Mouse (Mus musculus) Muller cell, postnatal 12 days (primary cell): Measurements from ENCODE around the gene Wdr34.

Experiments
- DNase-seq: peaks from one replicate; pipeline ENCODE4 v3.0.0-alpha.2; 2015; ENCODE audit errors: inconsistent ontology term

Wdr34 gene

DNA sequence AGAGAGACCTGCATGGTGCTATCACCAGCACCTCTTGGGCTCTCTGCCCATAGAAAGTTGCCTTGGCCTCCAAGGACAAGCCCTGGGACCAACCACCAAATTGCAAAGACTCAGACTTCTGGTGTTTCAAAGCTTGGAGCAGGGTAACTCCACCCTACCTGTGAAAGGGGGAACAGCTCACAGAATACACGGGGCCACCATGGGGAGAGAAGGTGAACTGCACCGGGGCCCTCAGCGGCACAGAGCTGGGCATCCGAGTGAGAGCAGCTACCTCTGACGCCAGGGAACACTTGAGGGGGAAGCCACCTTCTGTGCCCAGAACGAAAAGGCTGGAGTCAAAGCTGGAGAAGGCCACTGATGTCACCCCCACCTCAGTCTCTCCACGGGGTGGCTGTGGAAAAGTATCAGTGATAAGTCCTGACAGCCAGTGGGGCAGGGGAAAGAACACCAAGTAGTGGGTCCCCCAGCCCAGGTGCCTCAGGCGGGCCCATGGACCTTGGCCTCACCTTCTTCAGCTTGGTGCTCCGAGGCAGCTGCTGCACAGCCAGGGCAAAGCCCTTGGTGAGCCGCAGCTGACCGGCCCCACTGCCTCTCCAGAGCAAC, 16.3 kb downstream of the Wdr34 start:
- no peak for DNase-seq

DNA sequence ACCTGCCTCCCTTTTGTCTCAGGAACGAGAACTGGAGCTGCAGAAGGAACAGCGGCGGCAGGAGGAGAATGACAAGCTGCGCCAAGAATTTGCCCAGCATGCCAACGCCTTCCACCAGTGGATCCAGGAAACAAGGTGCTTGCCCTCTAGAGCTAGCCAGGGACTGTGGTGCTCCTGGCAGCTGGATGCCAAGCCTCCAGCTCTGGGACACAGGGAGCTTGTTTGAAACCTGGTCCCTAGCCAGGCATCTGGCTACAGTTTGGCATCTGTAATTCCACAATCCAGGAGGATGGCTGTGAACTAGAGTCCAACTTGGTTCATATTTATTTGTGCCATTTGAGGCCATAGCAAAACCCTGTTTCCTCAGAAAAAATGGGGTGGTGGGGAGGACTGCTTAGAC, 21.7 kb downstream of the Wdr34 start:
- DNase-seq = no peak

DNA sequence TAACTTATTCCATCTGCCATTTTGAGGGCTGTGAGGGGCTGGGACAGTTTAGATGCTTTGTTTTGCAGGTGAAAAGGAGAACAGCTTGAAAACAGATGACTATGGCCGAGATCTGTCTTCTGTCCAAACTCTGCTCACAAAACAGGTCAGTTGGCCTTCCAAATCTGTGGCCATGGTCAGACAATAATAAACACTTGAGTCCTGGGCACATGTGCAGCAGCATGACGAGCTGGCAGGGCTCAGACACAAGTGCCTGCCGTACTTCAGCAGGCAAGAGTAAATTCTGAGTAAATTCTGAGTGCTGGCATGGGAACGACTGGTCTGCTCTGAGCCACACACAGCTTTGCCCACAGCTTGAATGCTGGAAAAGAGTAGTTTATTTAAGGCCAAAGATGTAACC, 23.2 kb downstream of the Wdr34 start:
- no peak for DNase-seq

DNA sequence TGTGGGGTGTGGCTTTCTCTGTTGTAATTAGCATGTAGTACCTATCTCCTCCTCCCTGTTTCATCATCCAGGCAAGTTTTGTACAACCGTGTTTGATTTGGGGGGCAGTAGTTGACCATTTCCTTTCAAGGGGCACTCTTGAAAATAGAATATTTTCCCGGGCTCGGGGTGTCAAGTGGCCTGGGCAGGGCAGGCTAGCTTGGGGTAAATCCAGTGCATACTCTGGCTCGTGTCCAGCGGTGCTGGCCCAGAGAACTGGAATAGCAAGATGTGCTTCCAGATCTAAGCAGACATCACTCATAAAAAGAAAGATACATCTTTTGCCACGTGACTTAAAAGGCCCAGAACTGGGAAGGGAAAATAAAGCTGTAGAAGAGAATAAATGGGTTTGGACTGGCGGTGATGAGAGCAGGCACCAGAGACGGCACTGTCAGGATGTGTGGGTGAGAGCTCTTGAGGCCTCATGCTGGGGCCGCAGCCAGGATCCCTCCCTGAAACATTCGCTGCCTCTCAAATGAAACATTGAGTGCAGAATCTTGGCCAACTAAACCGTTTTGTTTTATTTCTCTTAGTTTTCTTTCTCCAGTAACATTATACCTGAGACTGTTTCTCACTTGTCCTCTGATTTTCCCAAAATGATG, 34.2 kb downstream of the Wdr34 start:
- no peak for DNase-seq

DNA sequence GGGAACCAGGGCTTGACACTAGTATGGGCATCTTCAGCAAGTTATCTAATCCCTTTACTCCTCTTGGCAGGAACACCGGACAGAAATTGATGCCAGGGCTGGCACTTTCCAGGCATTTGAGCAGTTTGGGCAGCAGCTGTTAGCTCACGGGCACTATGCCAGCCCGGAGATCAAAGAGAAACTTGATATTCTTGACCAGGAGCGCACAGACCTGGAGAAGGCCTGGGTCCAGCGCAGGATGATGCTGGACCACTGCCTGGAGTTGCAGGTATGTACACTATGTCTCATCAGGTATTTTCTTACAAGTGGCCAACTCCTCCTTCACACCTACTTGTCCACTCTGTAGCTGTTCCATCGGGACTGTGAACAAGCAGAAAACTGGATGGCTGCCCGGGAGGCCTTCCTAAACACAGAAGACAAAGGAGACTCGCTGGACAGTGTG, 37.8 kb downstream of the Wdr34 start:
- peak; percentile 64 for DNase-seq

DNA sequence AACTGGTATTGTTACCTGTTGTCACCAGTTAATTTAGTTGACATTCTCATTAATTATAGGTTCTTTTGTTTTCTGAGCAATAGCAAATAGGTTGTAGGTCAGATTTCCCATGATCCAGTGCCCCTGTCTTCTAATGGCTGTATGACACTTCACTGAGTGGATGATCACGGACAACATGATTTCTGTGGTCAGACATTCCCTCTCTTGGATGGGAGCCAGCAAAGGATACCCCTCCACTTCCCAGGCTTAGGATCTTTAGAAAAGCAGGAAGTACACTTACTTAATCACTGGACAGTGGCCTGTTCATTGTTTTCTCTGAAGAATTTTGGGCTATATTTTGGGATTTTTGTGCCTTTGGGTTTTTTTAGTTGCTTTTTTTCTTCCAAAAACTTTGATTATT, 39.6 kb downstream of the Wdr34 start:
- DNase-seq = peak; percentile 29

DNA sequence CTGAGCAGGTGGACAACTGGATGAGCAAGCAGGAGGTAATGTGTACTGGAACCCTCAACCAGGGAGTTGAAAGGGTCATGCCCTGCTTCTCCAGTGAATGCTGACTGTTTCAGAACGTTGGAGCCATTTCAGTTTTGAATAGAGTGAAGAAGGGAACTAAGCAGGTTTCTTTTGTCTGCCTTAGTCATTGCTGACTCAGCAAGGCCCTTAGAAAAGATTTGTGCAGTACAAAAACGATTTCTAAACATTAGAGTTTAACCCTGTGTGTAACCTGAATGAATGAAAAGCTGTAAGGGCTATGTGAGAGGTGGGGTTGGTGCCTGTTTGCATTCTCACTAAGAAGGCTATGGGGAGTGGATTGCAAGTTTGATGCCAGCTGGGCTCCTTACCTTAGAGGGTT, 56.7 kb downstream of the Wdr34 start:
- no peak for DNase-seq
